Mouse (Mus musculus) kidney, embryonic 14.5 days (tissue): ENCODE results near the gene Sik3. TPM values are rescaled to one million over a fixed set of nuclear protein-coding genes. Genes with fewer than 3 reads are reported as not detected.

ENCODE experiments used
- ATAC-seq: fragments of 200-750 bp; cut with Nextera tagmentation; 2 replicates; pipeline ENCODE4 v1.8.0; 2017; ENCODE audit warnings: moderate number of reproducible peaks, mild to moderate bottlenecking, moderate TSS enrichment, moderate library complexity; ENCODE audit not compliant: low FRiP score, low TSS enrichment
- H3K27ac ChIP-seq: fragments of 300-500 bp; sonication (generic); 2 replicates; pipeline ENCODE4 v1.5.1; 2014; ENCODE audit warnings: low read depth, mild to moderate bottlenecking, low read length, moderate library complexity, mixed read lengths
- H3K27me3 ChIP-seq: fragments of 300-500 bp; sonication (generic); 2 replicates; pipeline ENCODE4 v1.6.1; 2014; ENCODE audit warnings: mild to moderate bottlenecking, low read length; ENCODE audit not compliant: control insufficient read depth, insufficient read depth
- H3K36me3 ChIP-seq: fragments of 300-500 bp; sonication (generic); 2 replicates; pipeline ENCODE4 v1.6.1; 2014; ENCODE audit warnings: low read length, mixed read lengths; ENCODE audit not compliant: control insufficient read depth, insufficient read depth
- H3K4me1 ChIP-seq: fragments of 300-500 bp; sonication (generic); 2 replicates; pipeline ENCODE4 v1.6.1; 2014; ENCODE audit warnings: low read length, mixed read lengths; ENCODE audit not compliant: control insufficient read depth, insufficient read depth
- H3K4me2 ChIP-seq: fragments of 300-500 bp; sonication (generic); replicated peaks from 2 replicates; pipeline ENCODE4 v1.6.1; 2014; ENCODE audit warnings: low read depth, mild to moderate bottlenecking, low read length
- H3K4me3 ChIP-seq: fragments of 300-500 bp; sonication (generic); 2 replicates; pipeline ENCODE4 v1.5.1; 2014; ENCODE audit warnings: mild to moderate bottlenecking, low read length
- H3K9ac ChIP-seq: fragments of 300-500 bp; sonication (generic); 2 replicates; pipeline ENCODE4 v1.6.1; 2014; ENCODE audit warnings: low read depth, mild to moderate bottlenecking, low read length, moderate library complexity
- H3K9me3 ChIP-seq: fragments of 300-500 bp; sonication (generic); 2 replicates; pipeline ENCODE4 v1.6.1; 2016; ENCODE audit warnings: low read length; ENCODE audit not compliant: control insufficient read depth
- WGBS: fragments of 180-500 bp; shearing (Covaris S2); extraction: QIAGEN DNeasy Blood & Tissue Kit; methylation state at CpG from one replicate; pipeline ENCODE4 v1.1.7; 2014; 5-methylcytosine and 5-hydroxymethylcytosine counted together
- polyA plus RNA-seq: library from polyadenylated mRNA; unstranded; fragments of >200 nt; fragmentation: Nextera tagmentation; extraction: Ambion mirVana; gene quantifications from 2 replicates; pipeline ENCODE4 v1.2.1, GENCODE M21; 2014

Sik3 gene
- polyA plus RNA-seq, 1 experiment from 2014 or later = 10.1 TPM

- H3K4me3 ChIP-seq = no peak overlapping the region
- WGBS = 88% methylated on average over 2 of the region's 2 CpGs
- no peak overlapping the region for H3K4me2 ChIP-seq
These were observed 47.6 kb downstream of the Sik3 start for GRCm38 (mm10) chr9:46060249-46060648.

GRCm38 (mm10) chr9:46061696-46062425, 49.2 kb downstream of the Sik3 start:
- H3K27me3 ChIP-seq = no peaks in the 10 kb centered on the region
- no peak overlapping the region for H3K27ac ChIP-seq
- WGBS = 86% methylated on average over 9 of the region's 9 CpGs
- no peaks in the 10 kb centered on the region for H3K9me3 ChIP-seq
- H3K4me3 ChIP-seq = no peak overlapping the region
- no peak overlapping the region for H3K9ac ChIP-seq
- H3K4me2 ChIP-seq = no peak overlapping the region
- no peaks in the 10 kb centered on the region for H3K36me3 ChIP-seq
- H3K4me1 ChIP-seq = peaks cover 5% of the 10 kb centered on the region; the same call in 1 of the 2 replicates
- ATAC-seq = no peak

More at GRCm38 (mm10) chr9:46060249-46060648, 47.6 kb downstream of the Sik3 start:
- ATAC-seq = no peak
- 0 out of 2 replicates have a peak, but pooled peaks cover 4% of the 10 kb centered on the region for H3K4me1 ChIP-seq
- no peak overlapping the region for H3K9ac ChIP-seq
- no peak overlapping the region for H3K27ac ChIP-seq
- no peaks in the 10 kb centered on the region for H3K9me3 ChIP-seq
- no peaks in the 10 kb centered on the region for H3K36me3 ChIP-seq
- H3K27me3 ChIP-seq = no peaks in the 10 kb centered on the region

GRCm38 (mm10) chr9:46064331-46064730, 51.7 kb downstream of the Sik3 start:
- Histone ChIP-seq H3K4me3 (no peak overlapping the region), H3K36me3 (no peaks in the 10 kb centered on the region), H3K4me1 (peaks cover 17% of the 10 kb centered on the region; the same call in 1 of the 2 replicates), H3K4me2 (no peak overlapping the region), H3K9me3 (no peaks in the 10 kb centered on the region), H3K27ac (no peak overlapping the region), H3K27me3 (no peaks in the 10 kb centered on the region), H3K9ac (no peak overlapping the region)
- 90% methylated on average over 7 of the region's 7 CpGs for WGBS
- ATAC-seq = no peak

GRCm38 (mm10) chr9:46066711-46067110, 54.1 kb downstream of the Sik3 start:
- no peaks in the 10 kb centered on the region for H3K36me3 ChIP-seq
- no peaks in the 10 kb centered on the region for H3K9me3 ChIP-seq
- H3K27ac ChIP-seq = no peak overlapping the region
- no peak for ATAC-seq
- 73% methylated on average over 4 of the region's 4 CpGs for WGBS
- H3K9ac ChIP-seq = no peak overlapping the region
- no peak overlapping the region for H3K4me2 ChIP-seq
- peaks cover 21% of the 10 kb centered on the region; the same call in 1 of the 2 replicates for H3K4me1 ChIP-seq
- H3K4me3 ChIP-seq = no peak overlapping the region
- H3K27me3 ChIP-seq = no peaks in the 10 kb centered on the region

- H3K27me3 ChIP-seq = no peaks in the 10 kb centered on the region
- no peak overlapping the region for H3K27ac ChIP-seq
- no peaks in the 10 kb centered on the region for H3K9me3 ChIP-seq
- H3K9ac ChIP-seq = no peak overlapping the region
- H3K4me3 ChIP-seq = no peak overlapping the region
- 35% methylated on average over 7 of the region's 7 CpGs for WGBS
- H3K4me2 ChIP-seq = no peak overlapping the region
- peak; percentile 62; the same call in 1 of the 2 replicates for ATAC-seq
- H3K36me3 ChIP-seq = no peaks in the 10 kb centered on the region
- H3K4me1 ChIP-seq = peaks cover 17% of the 10 kb centered on the region; the same call in 1 of the 2 replicates
These were observed 55.1 kb downstream of the Sik3 start for GRCm38 (mm10) chr9:46067691-46068090.

- ATAC-seq = no peak
- Histone ChIP-seq H3K9me3 (no peaks in the 10 kb centered on the region), H3K9ac (no peak overlapping the region), H3K4me3 (no peak overlapping the region), H3K27ac (no peak overlapping the region), H3K4me1 (peaks cover 17% of the 10 kb centered on the region; the same call in 1 of the 2 replicates), H3K27me3 (no peaks in the 10 kb centered on the region), H3K4me2 (no peak overlapping the region), H3K36me3 (no peaks in the 10 kb centered on the region)
- 86% methylated on average over 4 of the region's 4 CpGs for WGBS
These were observed 56.4 kb downstream of the Sik3 start for GRCm38 (mm10) chr9:46069013-46069412.

- no peaks in the 10 kb centered on the region for H3K9me3 ChIP-seq
- H3K36me3 ChIP-seq = no peaks in the 10 kb centered on the region
- peaks cover 12% of the 10 kb centered on the region; the same call in 1 of the 2 replicates for H3K4me1 ChIP-seq
- WGBS = 54% methylated on average over 9 of the region's 9 CpGs
- H3K27ac ChIP-seq = no peak overlapping the region
- no peaks in the 10 kb centered on the region for H3K27me3 ChIP-seq
- no peak overlapping the region for H3K4me2 ChIP-seq
- no peak overlapping the region for H3K4me3 ChIP-seq
- ATAC-seq = no peak
- no peak overlapping the region for H3K9ac ChIP-seq
These were observed 59.6 kb downstream of the Sik3 start for GRCm38 (mm10) chr9:46072101-46072835.

GRCm38 (mm10) chr9:46073443-46073842, 60.8 kb downstream of the Sik3 start:
- Histone ChIP-seq H3K27me3 (no peaks in the 10 kb centered on the region), H3K4me2 (no peak overlapping the region), H3K4me1 (0 out of 2 replicates have a peak, but pooled peaks cover 4% of the 10 kb centered on the region), H3K4me3 (no peak overlapping the region), H3K9me3 (no peaks in the 10 kb centered on the region), H3K36me3 (no peaks in the 10 kb centered on the region), H3K27ac (no peak overlapping the region), H3K9ac (no peak overlapping the region)
- ATAC-seq = no peak
- 68% methylated on average over 3 of the region's 3 CpGs for WGBS

- Histone ChIP-seq H3K27ac (no peak overlapping the region), H3K9me3 (no peaks in the 10 kb centered on the region), H3K9ac (no peak overlapping the region), H3K27me3 (no peaks in the 10 kb centered on the region), H3K36me3 (no peaks in the 10 kb centered on the region), H3K4me2 (no peak overlapping the region), H3K4me3 (no peak overlapping the region), H3K4me1 (0 out of 2 replicates have a peak, but pooled peaks cover 2% of the 10 kb centered on the region)
- no peak for ATAC-seq
- WGBS = 84% methylated on average over 2 of the region's 2 CpGs
These were observed 63.0 kb downstream of the Sik3 start for GRCm38 (mm10) chr9:46075578-46075977.
